Mouse (Mus musculus) cerebellum, postnatal 4 days (tissue): ENCODE results near the gene Spata48.

Source experiments
- DNase-seq, 2 experiments: peaks; one replicate each; pipeline ENCODE4 v3.0.0; 2022; ENCODE audit warnings: low spot score in 2 of 2, mixed read lengths in 1 of 2

Spata48 gene

DNA sequence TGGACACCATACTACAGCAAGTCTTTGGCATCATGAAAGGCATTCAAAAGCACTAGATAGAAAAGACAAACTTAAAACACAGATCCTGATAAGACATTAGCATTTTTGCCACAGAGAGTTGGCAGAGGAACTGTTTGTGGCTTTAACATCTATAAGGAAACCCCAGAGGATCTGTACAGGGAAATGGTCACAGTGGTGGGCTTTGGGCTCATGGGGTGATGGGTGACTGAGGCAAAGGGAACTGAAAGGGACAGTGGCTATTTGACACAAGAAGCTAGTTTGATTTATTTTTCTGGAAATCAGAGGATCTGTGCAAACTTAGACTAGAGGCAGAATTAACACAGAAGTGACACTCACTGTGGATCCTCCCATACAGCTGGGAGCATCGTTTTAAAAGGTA is 74.4 kb downstream of the Spata48 start:
- no peak for DNase-seq

DNA sequence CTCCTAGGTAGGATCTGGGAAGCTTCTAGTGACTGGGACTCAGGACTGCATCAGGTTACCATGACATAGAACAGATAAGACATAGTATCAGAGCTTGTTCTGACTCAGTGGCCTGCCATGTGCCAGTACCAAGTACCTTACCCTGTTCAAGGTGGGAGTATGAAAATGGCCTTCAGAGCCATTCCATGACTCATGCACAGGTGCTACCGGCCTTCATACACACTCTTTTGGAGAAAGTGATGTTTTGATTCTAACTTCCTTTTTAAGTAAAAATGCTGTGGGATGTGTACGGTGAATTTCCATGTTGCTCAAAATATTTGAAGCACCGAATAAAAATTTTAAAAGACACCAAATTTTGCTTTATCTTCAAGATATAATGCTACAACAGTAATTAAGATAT is 84.1 kb downstream of the Spata48 start:
- no peak for DNase-seq

DNA sequence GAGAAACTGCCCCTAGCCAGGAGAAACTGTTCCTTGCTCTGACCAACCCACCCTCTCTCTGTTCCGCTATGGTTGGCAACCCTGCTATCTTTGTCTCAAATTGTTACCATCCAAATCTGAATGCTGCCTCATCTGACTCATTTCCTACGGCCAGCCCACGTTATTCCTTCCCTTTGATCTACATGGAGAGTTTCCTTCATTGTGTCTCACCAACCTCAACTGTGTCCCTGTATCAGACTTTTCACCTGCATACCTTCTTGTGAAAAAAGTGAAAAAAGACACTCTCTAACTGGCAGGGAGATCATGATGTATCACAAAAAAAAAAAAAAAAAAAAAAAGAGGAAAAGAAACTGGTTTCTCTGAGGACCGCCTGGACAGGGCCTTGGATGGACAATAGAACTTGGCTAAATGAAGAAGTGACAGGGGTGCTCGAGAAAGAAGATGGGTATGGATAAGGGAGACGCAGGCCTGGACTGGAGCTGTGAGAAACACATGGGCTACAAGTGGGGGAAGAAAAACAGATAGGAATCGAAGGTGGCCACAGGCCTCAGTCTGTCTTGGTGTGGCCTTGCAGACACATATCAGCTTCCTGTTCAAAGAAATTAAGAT is 85.1 kb downstream of the Spata48 start:
- DNase-seq: no peak

DNA sequence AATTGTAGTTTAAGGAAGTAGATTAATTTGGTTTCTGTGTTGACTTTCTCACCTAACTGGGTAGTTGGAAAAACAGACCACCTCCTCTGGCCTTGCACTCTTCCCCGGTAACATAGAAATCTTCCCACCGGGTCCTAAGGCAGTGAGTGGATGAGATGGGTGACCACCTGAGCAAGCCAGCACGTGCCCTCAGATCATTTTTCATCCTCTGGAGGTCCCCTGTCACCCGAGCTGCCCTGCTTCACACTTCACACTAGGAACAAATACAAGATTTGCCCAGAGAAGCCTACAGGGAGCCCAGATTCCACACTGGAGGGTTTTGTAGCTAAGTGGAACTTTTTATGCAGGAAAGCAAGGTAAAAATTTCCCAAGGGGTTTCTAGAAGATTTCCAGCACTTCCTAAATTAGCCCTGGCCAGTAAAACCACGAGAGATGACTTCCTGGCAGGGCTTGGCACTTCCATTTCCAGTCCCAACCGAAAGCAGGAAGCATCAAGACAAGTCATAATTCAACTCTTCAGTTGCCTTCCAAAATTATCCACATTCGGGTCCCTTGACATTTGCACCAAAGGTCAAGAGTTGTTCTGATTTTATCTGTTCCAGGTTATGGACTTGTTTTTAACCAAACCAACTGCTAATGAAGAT is 85.8 kb downstream of the Spata48 start:
- no peak for DNase-seq

DNA sequence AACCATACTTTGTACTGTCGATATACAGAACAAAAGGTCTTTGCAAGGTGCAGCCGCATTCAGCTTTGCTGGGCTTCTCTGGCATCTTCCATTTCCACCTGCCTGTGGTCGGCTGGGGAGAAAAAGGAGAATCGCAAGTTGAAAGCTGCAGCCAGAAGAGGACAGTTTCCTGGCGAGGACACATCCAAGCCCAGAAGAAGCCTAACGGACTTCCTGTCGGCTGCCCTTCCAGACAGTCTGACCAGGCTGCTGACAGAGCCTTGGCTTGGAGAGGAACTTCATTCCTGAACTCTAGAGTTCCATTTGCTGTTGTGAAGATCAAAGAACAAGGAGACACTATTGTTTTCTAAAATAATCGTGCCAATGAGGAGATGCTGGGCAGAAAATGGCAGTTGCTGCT is 93.7 kb downstream of the Spata48 start:
- no peak for DNase-seq

DNA sequence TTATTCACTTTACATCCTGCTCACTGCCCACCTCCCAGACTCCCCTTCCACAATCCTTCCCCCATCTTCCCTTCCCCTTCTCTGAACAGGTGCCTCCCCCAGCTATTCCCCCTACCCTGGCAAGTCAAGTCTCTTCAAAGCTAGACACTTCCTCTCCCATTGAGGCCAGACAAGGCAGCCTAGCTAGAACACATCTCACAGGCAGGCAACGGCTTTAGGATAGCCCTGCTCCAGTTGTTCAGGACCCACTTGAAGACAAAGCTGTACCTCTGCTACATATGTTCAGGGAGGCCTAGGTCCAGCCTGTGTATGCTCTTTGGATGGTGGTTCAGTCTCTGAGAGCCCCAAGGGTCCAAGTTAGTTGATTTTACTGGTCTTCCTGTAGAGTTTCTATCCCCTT is 94.3 kb downstream of the Spata48 start:
- no peak for DNase-seq

DNA sequence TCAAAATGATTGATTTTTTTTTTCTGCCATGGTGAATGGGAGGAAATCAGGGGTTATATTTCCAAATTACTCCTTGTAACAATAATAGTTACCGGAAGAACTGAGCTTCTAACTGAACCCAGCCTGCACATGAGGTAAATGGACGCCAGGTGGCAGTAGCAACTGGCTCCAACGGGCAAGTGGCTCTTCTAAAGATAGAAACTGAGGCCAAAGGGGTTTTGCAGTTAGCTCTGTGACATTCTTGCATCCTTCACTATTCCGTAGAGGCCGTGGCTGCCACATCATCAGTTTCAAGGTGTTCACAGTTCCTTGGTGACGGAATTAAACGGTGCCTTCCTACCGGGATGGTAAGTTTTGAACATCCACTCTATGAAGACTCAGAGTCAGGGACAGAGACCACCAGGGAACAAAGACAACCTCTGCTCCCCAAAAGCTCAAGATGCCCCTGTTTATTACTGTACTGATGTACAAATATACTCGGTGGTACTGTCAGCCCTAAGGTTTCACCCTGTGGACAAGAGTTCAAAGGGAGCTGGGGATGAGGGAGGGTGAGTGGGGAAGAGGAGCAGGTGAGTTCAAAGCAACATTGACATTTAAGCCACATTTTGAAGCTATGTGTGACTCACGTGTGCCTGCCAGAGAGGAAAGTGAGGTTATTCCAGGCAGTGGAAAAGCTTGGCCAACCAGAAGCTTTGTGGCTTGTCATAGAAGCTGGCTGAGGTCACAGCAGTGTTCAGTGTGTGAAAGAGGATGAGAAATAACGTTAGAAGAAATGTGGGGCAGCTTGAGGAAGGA is 95.5 kb downstream of the Spata48 start:
- peak in 1 of 2 experiments; percentile 31 for DNase-seq

DNA sequence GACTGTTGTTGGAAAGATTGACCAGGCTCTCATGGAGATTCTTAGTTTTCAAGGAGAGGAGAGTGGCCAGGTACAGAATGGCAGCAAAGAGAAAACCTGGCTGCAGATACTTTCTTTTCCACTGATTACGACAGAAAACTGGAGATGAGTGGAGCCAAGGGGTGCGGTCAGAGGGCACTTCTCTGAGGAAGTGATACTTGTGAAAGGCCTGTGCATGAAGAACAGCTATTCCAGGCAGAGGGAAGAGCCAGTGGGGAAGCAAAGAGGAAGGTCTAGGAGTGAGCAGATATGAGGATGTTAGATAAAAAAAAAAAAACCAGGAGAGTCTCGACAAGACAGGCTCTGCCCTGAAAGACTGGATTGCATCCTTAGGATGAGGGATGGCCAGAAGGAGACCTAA is 96.8 kb downstream of the Spata48 start:
- DNase-seq: no peak

DNA sequence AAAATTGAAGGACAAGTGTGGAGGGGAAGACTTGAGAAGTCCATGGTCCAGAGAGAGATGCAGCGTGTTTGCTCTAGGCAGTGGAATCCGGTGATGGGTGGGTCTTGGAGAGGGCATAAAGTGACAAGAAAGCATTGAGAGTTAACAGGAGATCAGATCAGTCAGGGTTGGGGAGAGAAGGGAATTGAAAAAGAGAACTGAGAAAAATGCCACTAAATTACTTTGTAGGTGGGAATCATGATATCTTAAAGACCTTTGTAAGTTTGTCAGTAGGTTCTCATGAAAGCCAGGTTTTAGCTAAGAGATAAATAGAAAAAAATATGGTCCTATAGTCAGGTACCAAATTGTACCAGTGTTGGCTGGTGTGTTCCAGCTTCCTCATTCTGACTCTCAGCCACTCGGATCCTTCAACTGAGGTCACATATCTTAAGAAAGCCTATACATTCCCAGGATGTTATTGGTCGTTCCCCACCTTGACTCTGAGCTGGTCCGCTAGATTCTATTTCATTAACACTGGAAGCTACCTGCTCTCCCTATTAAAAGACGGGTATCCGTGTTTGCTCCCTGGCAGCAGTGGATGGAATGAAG is 97.3 kb downstream of the Spata48 start:
- DNase-seq: no peak

DNA sequence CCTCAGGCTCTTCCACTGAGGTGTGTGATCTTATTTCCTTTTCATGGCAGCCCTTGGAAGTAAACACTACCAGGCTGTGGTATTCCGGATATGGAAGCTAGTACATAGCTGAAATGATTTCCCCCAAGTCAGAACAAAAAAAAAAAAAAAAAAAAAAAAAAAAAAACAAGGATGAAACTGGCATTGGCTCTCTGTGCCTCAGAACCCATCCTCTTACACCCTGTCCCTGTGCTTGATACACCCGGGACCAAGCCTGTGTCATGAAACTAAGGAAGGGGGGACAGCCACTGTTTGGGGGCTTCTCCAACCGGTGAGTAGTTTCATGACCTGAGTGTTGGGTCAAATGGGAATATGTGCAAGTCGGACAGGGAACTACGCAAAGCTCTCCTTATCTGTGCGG is 99.2 kb downstream of the Spata48 start:
- DNase-seq: no peak

DNA sequence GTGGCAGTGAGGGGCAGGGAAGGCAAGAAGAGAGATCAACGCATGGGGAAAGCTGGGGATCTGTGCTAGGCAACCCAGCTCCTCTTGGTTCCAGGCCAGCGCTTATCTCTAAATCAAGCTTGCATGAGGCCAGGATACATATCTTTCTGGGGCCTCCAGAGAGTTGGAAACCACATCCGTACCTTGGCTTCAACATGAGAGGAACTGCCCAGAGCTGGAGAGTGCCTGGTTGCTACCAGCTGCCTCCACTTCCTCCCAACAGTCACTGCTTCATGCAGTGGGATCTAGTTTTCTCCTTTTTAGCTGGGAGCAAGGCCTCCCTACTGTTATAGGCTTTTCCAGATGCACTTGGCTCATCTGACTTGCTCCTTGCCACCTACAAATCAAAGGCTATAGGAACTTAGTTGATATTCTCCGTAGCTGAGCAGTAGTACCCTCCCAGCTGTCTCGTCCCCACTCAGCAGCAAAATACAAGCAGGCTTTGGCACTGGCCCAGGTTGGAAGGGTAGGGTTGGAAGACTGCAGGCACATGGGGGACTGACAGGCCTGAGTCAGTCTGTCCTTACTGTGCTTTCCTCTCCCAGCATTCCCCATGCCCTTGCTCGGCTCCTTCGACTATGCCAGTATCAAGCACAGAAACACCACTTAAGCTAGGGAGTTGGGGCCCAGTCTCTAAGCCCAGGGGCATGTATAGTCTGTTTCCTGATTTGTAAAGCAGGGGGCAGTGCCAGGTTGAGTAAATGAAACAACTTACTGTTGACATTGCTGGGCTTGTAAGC is 102.6 kb downstream of the Spata48 start:
- DNase-seq: peak in 1 of 2 experiments; percentile 4
